Mouse (Mus musculus) ES-Bruce4 (cell line): ENCODE measurements around the gene Cd80. TPM values are rescaled to one million over a fixed set of nuclear protein-coding genes. Genes with fewer than 3 reads are reported as not detected.

Experiments
- H3K27ac ChIP-seq: 2 replicates; pipeline ENCODE4 v1.5.1; 2012; ENCODE audit warnings: low read length, inconsistent platforms; ENCODE audit not compliant: insufficient read depth
- H3K27me3 ChIP-seq: 2 replicates; pipeline ENCODE4 v1.6.1; 2012; ENCODE audit warnings: mild to moderate bottlenecking, low read length, inconsistent platforms; ENCODE audit not compliant: control insufficient read depth, poor library complexity, insufficient read depth, severe bottlenecking
- H3K36me3 ChIP-seq: 2 replicates; pipeline ENCODE4 v1.6.1; 2012; ENCODE audit warnings: inconsistent platforms, mild to moderate bottlenecking, low read length, moderate library complexity; ENCODE audit not compliant: control insufficient read depth, poor library complexity, insufficient read depth, severe bottlenecking
- H3K4me1 ChIP-seq: one replicate; pipeline ENCODE4 v1.8.1; 2011; ENCODE audit warnings: low read length; ENCODE audit not compliant: control insufficient read depth, insufficient read depth
- H3K4me3 ChIP-seq: 2 replicates; pipeline ENCODE4 v1.5.1; 2011; ENCODE audit warnings: low read depth, mild to moderate bottlenecking, low read length
- H3K9ac ChIP-seq: 2 replicates; pipeline ENCODE4 v1.6.1; 2012; ENCODE audit warnings: low read depth, mild to moderate bottlenecking, inconsistent platforms; ENCODE audit not compliant: poor library complexity, severe bottlenecking
- H3K9me3 ChIP-seq: replicated peaks from 2 replicates; pipeline ENCODE4 v1.6.1; 2012; ENCODE audit warnings: mild to moderate bottlenecking, low read length, inconsistent platforms; ENCODE audit not compliant: control insufficient read depth, poor library complexity, insufficient read depth, severe bottlenecking
- CTCF ChIP-seq: IDR thresholded peaks from one replicate; pipeline ENCODE4 v1.8.1; 2011; ENCODE audit warnings: low read depth, low read length
- EP300 ChIP-seq: IDR thresholded peaks from 2 replicates; pipeline ENCODE4 v1.6.1; 2011; ENCODE audit warnings: low read depth, low read length; ENCODE audit not compliant: insufficient read depth
- POLR2A ChIP-seq: IDR thresholded peaks from one replicate; pipeline ENCODE4 v1.8.1; 2011; ENCODE audit warnings: low read length; ENCODE audit not compliant: insufficient read depth
- polyA plus RNA-seq: library from polyadenylated mRNA; stranded (reverse); fragments of >200 nt; gene quantifications from 2 replicates; pipeline ENCODE4 v1.2.4, GENCODE M21; 2011; ENCODE audit warnings: low read depth; ENCODE audit not compliant: missing spikeins, insufficient read depth, insufficient read length

Cd80 gene
- 1.3 and 1.7 TPM in 2 replicates for polyA plus RNA-seq

- H3K27me3 ChIP-seq = no peaks in the 10 kb centered on the region
- no peak within 1 kb of the TSS for H3K27ac ChIP-seq
- H3K4me1 ChIP-seq = peaks cover 6% of the 10 kb centered on the region
- H3K9me3 ChIP-seq = no peaks in the 10 kb centered on the region
- TF ChIP-seq CTCF (no peak), POLR2A (no peak), EP300 (no peak)
- H3K36me3 ChIP-seq = no peaks in the 10 kb centered on the region
- H3K4me3 ChIP-seq = no peak within 1 kb of the TSS
- H3K9ac ChIP-seq = no peak within 1 kb of the TSS
Measured at GRCm38 (mm10) chr16:38455511-38456418, at the start of gene Cd80. Gene Cd80 (plus strand): TSS chr16:38455561.

- Histone ChIP-seq H3K9me3 (no peaks in the 10 kb centered on the region), H3K4me1 (peaks cover 4% of the 10 kb centered on the region), H3K27me3 (no peaks in the 10 kb centered on the region), H3K36me3 (no peaks in the 10 kb centered on the region), H3K27ac (no peak overlapping the region), H3K4me3 (no peak overlapping the region), H3K9ac (no peak overlapping the region)
- no peak for TF ChIP-seq CTCF
- TF ChIP-seq POLR2A = no peak
- no peak for TF ChIP-seq EP300
Measured at GRCm38 (mm10) chr16:38406293-38406692, 49.1 kb upstream of the Cd80 start.

GRCm38 (mm10) chr16:38406708-38407107 is 48.7 kb upstream of the Cd80 start:
- Histone ChIP-seq H3K36me3 (no peaks in the 10 kb centered on the region), H3K27ac (no peak overlapping the region), H3K9ac (no peak overlapping the region), H3K27me3 (no peaks in the 10 kb centered on the region), H3K4me3 (no peak overlapping the region), H3K4me1 (peaks cover 4% of the 10 kb centered on the region), H3K9me3 (no peaks in the 10 kb centered on the region)
- TF ChIP-seq EP300 (no peak), CTCF (no peak), POLR2A (no peak)

GRCm38 (mm10) chr16:38407584-38407983 is 47.8 kb upstream of the Cd80 start:
- peak; percentile 68; the same call in 1 of the 2 replicates for TF ChIP-seq EP300
- no peak for TF ChIP-seq CTCF
- Histone ChIP-seq H3K27me3 (no peaks in the 10 kb centered on the region), H3K9me3 (no peaks in the 10 kb centered on the region), H3K4me3 (no peak overlapping the region), H3K27ac (no peak overlapping the region), H3K36me3 (no peaks in the 10 kb centered on the region), H3K9ac (no peak overlapping the region), H3K4me1 (peaks cover 4% of the 10 kb centered on the region)

- Histone ChIP-seq H3K9me3 (no peaks in the 10 kb centered on the region), H3K4me3 (no peak overlapping the region), H3K4me1 (peaks cover 4% of the 10 kb centered on the region), H3K36me3 (no peaks in the 10 kb centered on the region), H3K9ac (no peak overlapping the region), H3K27me3 (no peaks in the 10 kb centered on the region), H3K27ac (no peak overlapping the region)
- TF ChIP-seq EP300 (no peak), CTCF (no peak), POLR2A (no peak)
Measured at GRCm38 (mm10) chr16:38408416-38408815, 46.9 kb upstream of the Cd80 start.

GRCm38 (mm10) chr16:38414953-38415352 is 40.4 kb upstream of the Cd80 start:
- Histone ChIP-seq H3K9me3 (no peaks in the 10 kb centered on the region), H3K27ac (no peak overlapping the region), H3K4me3 (no peak overlapping the region), H3K4me1 (no peaks in the 10 kb centered on the region), H3K9ac (no peak overlapping the region), H3K36me3 (no peaks in the 10 kb centered on the region), H3K27me3 (no peaks in the 10 kb centered on the region)
- TF ChIP-seq POLR2A = no peak
- TF ChIP-seq CTCF = no peak
- TF ChIP-seq EP300 = no peak
